Mouse (Mus musculus) lung, postnatal 25 days (tissue): ENCODE data around the gene Spata21.
A peak's percentile ranks its signal among the peaks of the same experiment; 100 is the strongest.

Experiments
- DNase-seq: peaks from one replicate; pipeline ENCODE4 v3.0.0; 2022; ENCODE audit warnings: low spot score

The Spata21 gene

DNA sequence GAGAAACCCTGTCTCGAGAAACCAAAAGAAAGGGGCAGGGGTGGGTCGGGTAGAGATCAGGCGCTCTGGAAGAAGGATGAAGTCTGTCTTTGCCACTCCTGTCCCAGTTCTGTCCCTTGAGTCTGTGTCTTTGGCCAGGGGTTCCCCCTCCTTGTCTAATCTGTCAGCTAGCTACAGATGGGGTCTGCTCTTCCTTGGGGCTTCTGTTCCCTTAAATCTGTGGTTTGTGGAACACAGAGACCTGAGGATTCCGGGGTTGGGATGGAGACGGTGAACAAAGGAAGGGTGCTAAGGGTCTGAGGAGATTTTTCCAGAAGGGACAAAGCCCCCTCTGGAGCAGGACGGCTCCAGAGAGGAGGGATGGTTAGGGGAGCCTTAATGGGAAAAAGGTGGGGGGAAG is at the start of gene Spata21:
TSS of gene Spata21 (plus strand) at position 301 of the 400 bp plus-strand sequence.
- DNase-seq = no peak

DNA sequence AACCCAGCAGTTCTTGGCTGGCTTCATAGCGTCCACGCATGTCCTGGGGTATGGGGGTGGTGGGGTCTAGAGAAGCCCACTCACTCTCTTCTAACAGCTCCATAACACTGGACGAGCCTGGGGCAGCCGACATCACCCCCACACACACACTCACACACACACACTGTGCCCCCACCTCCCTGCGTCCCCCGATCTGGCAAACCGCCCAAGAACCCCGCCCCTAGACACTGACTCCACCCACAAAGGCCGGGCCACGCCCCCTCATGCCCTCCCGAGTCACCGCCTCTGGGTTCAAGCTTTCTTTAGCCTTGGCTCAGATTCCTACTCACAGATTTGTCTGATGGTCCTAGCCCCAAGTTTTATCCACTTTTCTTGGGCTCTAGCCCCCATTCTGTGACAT is 47.0 kb upstream of the Spata21 start:
- DNase-seq = no peak

DNA sequence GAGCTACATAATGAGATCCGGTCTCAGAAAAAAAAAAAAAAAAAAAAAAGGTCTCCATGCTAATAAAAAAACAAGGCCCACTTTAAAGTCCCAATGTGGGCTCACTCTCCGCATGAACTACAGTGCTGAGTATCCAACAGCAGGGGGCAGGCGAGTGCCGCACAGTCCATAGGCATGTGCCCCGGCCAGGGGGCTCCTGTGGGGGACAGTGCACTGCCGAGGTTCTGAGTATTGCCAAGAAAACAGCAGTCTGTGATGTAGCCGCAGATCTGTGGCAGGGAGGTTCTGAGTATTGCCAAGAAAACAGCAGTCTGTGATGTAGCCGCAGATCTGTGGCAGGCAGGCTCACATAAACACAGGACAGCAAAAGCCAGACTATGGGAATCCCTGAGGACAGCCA is 43.3 kb upstream of the Spata21 start:
- DNase-seq = peak; percentile 47

DNA sequence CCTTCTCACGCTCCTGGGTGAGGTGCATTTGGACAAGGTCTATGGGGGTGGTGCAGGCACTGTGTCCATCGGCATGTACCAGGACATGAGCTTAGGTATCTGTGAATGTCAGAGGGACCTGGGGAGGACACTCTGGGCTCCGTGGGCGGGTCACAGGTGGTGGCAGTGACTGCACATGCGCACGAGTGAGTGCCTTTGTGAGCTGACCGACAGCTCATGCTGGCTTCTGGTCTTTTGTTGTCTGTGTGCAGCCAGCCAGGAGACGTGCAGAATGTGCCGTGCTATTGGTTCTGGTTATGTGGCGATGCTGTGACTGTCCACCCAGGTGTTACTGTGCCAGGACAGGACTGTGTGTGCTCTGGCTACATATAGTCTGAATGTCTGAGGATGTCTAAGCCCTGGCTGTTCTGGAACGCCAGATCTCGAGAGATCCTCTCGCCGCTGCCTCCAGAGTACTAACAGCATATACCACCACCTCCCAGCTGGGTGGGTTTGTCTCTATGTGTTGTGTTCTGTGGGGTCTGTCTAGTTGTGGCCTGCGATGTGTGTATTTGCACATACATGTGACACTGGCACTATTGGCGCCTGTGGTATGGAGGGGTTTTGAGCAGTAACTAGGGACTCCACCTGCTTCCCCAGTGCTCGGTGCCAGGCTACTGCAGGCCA is 39.2 kb upstream of the Spata21 start:
- no peak for DNase-seq

DNA sequence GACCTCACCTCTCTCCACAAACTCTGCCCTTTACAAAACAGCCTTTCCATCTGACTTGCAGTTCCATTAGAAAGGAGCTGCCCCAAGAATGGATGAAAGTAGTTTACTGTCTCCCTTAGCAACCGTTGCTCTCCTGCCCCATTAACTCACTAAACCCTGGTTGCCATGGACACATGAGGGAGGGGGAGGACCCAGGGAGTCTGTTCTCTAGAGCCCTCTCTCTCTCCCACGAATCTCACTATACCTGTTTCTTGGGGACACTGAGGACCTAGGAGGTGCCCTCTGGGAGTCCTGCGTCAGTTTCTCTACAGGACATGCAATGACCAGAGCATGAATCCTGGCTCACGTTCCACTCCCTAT is 38.7 kb upstream of the Spata21 start:
- DNase-seq = no peak

DNA sequence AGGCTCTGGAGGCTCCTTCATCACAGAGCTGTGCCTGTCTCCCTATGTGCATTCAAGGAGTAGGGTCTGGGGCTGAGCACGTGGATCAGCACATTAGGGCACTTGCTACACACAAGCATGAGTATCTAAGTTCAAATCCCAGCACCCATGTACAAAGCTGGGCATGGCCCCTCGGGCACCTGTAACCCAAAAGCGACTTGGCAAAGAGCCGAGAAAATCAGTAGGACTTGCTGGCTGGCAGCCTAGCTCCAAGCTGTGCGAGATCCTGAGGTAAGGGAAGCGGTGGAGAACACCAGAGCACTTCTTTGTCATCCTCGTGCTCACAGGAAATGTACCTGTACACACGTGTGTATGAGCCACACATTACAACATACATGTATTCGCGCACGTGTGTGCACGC is 35.7 kb upstream of the Spata21 start:
- no peak for DNase-seq

DNA sequence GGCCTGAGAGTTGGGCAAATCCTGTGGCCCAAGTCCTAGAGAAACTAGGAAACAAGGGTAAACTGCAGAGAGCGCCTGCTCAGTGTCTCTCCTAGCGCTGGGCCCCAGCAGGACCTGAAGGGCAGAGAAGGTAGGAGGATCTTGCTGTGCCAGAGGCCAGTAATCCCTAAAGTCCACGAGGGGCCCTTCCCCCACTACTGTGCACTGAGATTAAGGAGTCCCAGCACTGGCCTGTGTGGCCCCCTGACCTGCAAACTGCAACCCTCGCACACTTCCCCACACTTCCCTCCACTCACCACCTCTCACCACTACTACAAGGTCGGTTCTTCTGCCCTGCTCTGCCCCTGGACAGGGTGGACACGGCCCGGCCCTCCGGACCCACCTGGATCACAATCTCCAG is 35.0 kb upstream of the Spata21 start:
- no peak for DNase-seq

DNA sequence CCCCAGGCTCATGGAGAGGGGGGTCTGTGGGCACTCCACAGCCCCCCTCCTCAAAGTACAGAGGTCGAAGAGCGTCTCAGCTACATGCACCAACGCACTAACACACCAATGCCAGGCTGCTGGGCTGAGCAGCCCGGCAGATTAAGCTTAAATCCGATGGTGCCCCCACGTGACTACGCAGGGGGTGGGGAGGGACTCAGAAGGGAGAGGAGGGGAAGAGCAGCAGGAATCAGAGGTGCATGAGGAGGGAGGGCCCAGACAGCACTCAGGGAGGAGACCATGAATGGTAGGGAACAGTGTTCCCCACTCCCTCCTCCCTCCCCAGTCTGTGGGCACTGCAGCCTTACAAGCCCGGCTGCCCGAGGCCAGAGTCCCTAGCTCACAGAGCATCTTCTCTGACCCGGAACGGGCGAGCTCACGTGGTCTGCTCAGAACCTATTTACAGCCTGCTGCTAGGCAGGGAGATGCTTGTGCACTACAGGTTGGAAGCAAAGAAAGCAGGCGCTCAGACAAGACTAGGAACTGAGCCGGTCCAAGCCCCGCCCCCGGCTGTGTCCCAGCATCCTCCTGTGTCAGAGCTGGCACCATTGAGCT is 34.5 kb upstream of the Spata21 start:
- no peak for DNase-seq

DNA sequence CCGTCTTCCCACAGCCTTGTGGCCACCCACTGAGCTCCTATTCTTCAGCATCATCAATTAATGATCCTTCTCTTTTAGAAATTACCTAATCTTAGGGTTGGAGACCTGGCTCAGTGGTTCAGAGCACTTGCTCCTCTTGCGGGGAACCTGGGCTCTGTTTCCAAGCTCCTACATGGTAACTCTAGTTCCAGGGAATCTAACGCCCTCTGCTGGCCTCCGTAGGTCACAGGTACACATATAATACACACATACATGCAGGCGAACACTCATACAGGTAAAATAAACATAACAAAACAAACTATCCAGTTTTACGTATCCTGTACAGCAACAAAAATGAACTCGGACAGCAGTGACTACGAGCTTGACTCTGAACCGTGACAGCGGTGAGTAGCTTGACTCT is 31.2 kb upstream of the Spata21 start:
- DNase-seq = no peak

DNA sequence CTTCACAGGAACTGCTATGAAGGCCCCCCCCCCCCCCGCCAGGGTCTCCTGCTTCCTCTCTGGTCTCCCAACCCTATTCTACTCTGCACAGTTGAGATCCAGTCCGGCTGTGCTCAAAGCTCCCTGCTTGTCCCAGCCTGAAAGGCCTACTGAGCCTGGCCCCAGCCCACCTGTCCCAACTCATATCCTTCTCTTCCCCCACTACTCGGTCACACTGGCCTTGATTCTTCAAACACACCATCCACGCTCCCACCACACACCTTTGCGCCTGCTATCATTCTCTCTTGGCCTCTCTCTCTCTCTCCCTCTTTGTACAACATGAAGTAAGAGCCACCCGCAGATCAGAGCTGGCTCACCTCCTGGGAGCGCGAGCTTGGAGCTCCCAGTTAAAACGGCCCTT is 29.3 kb upstream of the Spata21 start:
- DNase-seq = no peak

DNA sequence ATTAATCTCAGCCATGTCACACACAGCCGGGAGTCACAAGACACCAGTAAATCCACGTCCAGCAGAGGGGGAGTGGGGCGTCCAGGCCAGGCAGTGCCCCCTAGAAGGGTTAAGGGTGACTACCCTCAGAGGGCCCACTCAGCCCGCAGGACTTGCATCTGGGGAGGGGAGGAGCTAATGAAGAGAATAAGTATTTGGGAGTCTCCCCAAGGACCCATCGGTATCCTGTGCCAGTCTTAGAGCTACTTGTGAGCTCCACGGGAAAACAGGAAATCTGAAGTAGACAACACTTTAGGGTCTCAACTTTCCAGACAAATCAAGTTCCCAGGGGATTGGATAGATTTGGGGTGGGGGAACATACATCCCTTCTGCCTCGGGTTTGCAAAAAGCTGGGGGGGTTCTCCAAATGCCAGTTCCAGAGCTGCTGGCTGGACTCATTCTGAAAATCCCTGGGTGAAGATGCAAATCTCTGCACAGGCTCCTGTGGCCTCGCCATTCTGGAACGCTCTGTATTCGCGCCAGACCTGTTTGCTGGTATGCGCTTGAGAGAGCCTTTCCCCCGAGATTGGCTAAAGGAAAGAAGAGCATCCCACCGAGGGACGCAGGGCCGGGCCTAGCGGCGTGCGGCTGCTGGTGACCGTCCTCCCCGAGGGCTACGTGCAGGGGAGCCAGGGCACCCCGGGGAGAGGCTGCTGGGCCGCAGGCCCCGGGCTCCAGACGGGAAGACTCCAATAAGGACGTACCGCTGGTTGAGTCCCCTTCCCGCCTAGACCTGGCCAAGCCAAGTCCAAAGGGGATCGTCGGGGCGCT is 28.3 kb upstream of the Spata21 start:
- no peak for DNase-seq

DNA sequence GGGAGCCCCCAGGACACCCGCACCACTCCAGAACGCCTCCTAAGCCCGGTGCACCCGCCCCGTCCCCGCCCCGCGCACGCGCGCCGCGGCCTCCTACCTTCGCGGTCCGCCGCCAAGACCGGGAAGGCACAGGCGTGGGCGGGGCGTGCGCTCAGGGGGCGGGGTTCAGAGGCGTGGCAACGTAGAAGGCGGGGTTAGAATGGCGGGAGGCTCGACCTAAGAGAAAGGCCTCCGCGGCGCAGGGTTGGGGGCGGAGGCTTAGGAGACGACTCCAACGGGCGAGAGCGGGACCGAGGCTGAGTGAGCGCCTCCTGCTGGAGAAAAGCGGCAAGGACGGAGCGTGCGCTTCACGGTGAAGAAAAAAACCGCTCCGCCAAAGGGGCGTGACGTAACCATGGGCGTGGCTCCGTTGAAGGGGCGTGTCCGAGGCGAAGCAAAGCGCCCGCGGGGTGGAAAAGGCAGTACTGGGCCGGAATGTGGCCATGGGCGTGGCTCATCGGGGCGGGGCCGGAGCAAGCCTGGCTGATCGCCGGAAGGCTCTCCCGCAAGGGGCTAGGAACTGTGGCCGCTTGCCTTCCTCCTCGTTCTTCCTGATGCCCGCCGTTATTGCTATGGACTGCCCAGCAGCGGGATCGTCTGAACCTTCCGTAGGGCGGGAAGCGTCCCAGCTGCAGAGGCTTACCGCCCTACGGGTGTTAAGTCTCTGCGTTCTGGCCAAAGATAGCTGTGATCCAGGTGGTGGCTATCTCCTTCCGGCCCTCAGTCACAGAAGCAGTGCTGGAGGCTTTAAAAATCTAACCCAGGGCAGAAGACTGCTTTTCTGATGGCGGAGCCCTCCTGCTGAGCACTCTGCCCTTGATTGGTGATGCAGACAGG is 27.5 kb upstream of the Spata21 start, which contains the start of gene Crocc:
TSS of gene Crocc (minus strand) at position 125 of the 876 bp plus-strand sequence.
- DNase-seq = peak; percentile 98

DNA sequence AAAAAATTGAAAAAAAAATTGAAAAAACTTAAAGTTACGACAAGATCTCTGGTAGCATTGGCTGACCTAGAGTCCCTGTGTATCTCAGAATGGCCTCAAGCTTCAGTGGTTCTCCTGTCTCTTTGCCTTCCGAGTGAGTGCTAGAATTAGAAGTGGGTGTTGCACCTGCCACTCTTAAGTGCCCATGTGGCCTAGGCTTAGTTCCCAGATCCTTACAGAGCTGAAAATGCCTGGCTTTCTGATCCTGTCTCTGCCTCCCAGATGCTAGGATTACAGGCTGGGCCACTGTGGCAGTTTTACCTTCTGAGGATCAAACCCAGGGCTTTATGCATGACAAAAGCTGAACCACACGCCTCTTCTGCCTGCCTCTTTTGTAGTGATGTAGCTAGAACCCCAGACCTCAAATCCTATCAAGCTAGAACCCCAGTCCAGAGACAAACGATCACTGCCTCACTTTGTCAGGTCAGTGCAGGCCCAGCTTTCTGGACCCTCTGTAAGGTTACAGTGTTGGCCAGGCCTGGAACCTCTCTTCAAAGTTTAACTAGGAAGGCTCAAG is 24.0 kb upstream of the Spata21 start:
- no peak for DNase-seq

DNA sequence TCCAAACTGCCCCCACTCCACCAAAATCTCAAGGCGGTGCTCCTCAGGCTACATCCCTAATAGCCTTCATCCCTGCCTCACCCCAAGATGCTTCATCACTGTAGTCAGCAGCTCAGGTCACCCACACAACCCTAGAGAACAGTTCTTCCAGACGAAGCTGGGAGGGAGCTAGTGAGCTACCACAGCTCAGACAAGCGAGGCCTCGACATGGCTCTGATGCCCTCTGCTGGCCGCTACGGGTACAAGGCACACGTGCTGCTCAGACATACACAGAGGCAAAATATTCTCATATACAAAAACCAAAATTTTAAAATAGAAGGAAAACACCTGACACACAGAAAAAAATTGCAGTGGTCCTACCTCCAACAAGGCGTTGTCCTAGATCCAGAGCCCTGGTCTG is 23.0 kb upstream of the Spata21 start:
- peak; percentile 87 for DNase-seq

DNA sequence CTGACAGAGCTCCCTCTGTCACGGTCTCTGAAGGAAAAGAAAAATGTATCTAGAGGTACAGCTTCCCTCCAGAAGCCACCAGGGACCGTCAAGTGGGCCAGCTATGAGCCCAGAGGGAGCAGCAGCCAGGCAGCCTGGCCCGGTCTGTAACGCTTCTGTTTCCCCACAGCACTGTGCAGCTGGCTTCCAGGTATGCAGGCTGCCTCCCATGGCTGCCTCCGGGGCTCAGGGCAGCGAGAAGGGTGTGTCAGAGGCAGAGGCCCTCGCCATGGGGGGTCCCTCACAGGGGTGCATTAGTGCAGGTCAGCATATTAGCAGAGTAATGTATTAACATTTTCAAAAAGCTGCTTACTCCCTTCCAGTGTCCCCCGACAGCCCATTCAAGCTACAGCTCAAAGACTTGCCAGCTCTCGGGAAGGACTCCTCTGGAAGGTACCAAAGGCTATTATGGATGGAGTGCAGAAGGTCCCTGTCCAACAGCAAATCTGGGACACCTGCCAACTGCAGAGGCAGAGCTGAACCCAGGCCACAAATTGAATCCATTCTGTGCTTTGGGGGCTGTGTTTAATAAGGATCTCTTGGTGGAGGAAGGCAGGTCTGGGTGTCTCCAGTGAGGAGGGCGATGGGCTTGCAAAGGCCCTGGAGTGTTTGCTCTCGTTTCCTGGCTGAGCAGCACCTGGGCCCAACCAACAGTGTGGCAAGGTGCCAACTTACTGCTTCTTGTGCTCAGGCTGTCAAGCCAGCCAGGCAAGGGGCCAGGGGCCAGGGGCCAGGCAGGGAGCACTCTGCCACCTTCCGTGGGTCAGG is 21.2 kb upstream of the Spata21 start:
- DNase-seq = peak; percentile 62

DNA sequence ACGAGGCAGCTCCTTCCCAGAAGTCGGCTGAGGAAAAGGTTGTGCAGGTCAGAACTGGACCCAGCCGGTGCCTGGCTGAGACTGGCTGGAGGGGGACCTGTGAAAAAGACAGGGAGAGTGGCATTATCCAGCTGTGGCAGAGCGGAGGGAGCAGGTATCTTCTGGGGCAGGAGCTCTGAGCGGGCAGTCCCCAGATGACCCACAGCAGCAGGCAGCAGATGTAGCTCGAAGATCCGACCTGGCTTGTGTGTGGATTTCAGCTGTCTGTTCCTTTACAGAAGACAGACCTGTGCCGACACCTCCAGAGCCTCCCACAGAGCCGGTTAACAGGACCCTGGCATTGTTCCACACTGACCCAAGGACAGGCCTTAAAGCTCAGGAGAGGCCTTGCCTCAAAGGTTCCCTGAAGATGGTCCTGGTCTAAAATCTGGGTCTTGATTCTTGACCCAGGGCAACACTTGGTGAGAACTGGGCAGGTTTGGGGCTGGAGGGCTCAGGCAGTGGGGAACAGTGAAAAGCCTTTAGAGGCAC is 20.6 kb upstream of the Spata21 start:
- DNase-seq = no peak

DNA sequence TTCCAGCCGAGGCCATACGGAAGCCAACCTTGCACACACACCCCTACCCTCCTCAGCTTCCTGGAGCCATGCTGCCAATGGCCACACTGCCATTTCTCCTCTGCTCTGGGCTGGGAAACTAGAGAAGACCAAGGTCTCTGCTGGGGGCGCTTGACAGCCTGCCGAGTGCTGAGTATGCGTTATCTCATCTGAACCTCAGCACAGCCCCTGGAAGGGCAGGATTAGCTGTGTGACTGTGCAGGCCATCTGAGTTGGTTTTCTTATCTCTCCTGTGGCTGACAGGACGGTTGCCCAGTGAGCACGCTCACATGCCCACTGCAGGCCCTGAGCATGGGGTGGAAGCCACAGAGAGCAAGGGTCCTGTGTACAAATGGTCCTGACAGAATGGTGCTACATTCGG is 19.5 kb upstream of the Spata21 start:
- DNase-seq = no peak

DNA sequence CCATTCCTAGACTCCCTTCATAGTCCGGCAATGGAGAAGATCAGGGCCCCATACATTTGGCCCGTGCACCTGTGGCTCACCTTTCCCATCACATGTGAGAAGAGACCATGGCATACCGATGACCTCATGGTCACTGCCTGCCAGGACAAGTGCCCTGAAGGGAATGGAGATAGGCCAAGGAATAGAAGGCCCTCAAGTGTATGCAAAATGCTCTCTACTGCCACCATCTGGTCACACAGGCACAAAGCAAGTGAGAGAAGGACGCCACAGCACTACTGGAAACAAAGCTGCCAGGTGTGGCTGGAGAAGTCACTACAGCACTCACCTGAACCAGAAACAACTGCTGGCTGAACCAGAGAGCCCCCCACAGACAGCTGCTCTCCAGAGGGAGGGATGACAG is 18.4 kb upstream of the Spata21 start:
- peak; percentile 68 for DNase-seq

DNA sequence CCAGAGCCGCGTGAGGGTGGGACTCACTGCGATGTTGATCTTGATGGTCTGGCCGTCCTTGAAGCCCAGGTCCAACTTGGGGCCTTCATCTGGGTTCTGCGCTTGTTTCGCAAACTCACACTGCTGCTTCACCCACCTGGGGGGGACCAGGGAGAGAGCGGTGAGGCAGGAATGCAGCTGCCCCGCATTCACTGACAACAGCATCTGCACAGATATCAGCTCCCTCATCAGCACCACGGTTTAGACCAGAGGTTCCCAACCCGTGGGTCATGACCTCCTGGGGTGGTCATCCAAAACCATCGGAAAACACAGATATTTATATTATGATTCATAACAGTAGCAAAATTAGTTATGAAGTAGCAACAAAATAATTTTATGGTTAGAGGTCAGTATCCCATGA is 15.6 kb upstream of the Spata21 start:
- no peak for DNase-seq

DNA sequence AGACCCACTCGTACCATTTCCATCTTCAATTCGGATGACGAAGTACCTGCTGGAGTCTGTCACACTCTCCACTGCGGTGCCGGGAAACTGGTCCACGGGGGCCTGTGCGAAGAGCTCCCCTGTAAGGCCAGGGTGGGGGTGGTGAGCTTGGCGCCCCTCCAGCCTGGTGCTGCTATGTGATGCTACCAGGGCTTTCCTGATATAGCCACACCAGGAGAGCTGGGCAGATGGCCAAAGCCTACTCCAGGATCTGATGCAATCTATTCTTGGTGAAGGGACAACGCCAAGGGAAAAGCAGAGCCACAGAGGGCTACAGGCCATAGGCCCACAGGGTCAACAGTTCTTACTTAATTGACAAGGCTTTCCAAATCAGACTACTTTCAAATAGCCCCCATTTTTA is 14.5 kb upstream of the Spata21 start:
- peak; percentile 68 for DNase-seq

DNA sequence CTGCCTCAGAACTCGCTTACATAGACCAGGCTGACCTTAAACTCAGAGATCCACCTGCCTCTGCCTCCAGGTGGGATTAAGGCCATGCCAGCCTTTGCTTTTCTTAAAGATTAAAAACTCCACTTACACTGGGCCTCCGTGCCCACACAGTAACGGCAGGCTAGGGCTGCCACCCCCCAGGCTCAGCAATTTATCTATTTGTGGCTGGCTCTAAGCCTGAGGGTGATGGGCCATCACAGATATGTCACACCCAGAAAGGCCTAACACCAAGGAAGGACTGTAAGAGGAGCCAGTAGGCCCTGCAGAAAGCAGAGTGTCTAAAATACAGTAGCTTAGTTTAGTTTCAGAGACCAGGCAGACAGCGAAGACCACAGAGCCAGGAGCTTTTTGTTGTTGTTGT is 14.0 kb upstream of the Spata21 start:
- no peak for DNase-seq
